Mouse (Mus musculus) hindbrain, embryonic 16.5 days (tissue): ENCODE measurements around the gene Psmc1. TPM values are rescaled to one million over a fixed set of nuclear protein-coding genes. Genes with fewer than 3 reads are reported as not detected.

Experiments used
- ATAC-seq: fragments of 200-750 bp; cut with Nextera tagmentation; 2 replicates; pipeline ENCODE4 v1.8.0; 2017; ENCODE audit warnings: moderate TSS enrichment, moderate library complexity
- H3K27ac ChIP-seq: fragments of 300-500 bp; sonication (generic); 2 replicates; pipeline ENCODE4 v1.5.1; 2014; ENCODE audit warnings: low read depth, mild to moderate bottlenecking, control low read depth, low read length, moderate library complexity
- H3K27me3 ChIP-seq: fragments of 300-500 bp; sonication (generic); replicated peaks from 2 replicates; pipeline ENCODE4 v1.6.1; 2014; ENCODE audit warnings: low read length; ENCODE audit not compliant: control insufficient read depth, insufficient read depth
- H3K36me3 ChIP-seq: fragments of 300-500 bp; sonication (generic); 2 replicates; pipeline ENCODE4 v1.6.1; 2014; ENCODE audit warnings: mild to moderate bottlenecking, low read length, moderate library complexity, mixed read lengths; ENCODE audit not compliant: control insufficient read depth, insufficient read depth
- H3K4me1 ChIP-seq: fragments of 300-500 bp; sonication (generic); 2 replicates; pipeline ENCODE4 v1.6.1; 2014; ENCODE audit warnings: low read depth, low read length; ENCODE audit not compliant: control insufficient read depth, insufficient read depth
- H3K4me2 ChIP-seq: fragments of 300-500 bp; sonication (generic); 2 replicates; pipeline ENCODE4 v1.6.1; 2014; ENCODE audit warnings: mild to moderate bottlenecking, low read length, control low read depth, moderate library complexity
- H3K4me3 ChIP-seq: fragments of 300-500 bp; sonication (generic); 2 replicates; pipeline ENCODE4 v1.5.1; 2014; ENCODE audit warnings: mild to moderate bottlenecking, low read length, control low read depth, moderate library complexity
- H3K9ac ChIP-seq: fragments of 300-500 bp; sonication (generic); 2 replicates; pipeline ENCODE4 v1.6.1; 2014; ENCODE audit warnings: low read depth, mild to moderate bottlenecking, control low read depth, low read length, moderate library complexity
- H3K9me3 ChIP-seq: fragments of 300-500 bp; sonication (generic); 2 replicates; pipeline ENCODE4 v1.6.1; 2014; ENCODE audit warnings: mild to moderate bottlenecking, low read length, moderate library complexity; ENCODE audit not compliant: control insufficient read depth
- WGBS: fragments of 180-500 bp; shearing (Covaris S2); extraction: QIAGEN DNeasy Blood & Tissue Kit; methylation state at CpG from one replicate; pipeline ENCODE4 v1.1.7; 2014; 5-methylcytosine and 5-hydroxymethylcytosine counted together
- polyA plus RNA-seq: library from polyadenylated mRNA; unstranded; fragments of >200 nt; fragmentation: Nextera tagmentation; extraction: Ambion mirVana; gene quantifications from 2 replicates; pipeline ENCODE4 v1.2.1, GENCODE M21; 2015

Gene Psmc1
- polyA plus RNA-seq, 1 experiment from 2014 or later, result 276 TPM

GRCm38 (mm10) chr12:100164991-100165500, 55.1 kb downstream of the Psmc1 start:
- H3K27ac ChIP-seq, result no peak overlapping the region
- H3K9ac ChIP-seq, result no peak overlapping the region
- no peak for ATAC-seq
- 83% methylated on average over 7 of the region's 7 CpGs for WGBS
- peaks cover 8% of the 10 kb centered on the region for H3K4me1 ChIP-seq
- H3K9me3 ChIP-seq, result no peaks in the 10 kb centered on the region
- H3K4me3 ChIP-seq, result no peak overlapping the region
- no peaks in the 10 kb centered on the region for H3K36me3 ChIP-seq
- H3K27me3 ChIP-seq, result no peaks in the 10 kb centered on the region; the same call in 1 of the 2 replicates
- H3K4me2 ChIP-seq, result no peak overlapping the region

GRCm38 (mm10) chr12:100166177-100166576, 56.2 kb downstream of the Psmc1 start:
- no peak overlapping the region; the same call in 1 of the 2 replicates for H3K27ac ChIP-seq
- no peaks in the 10 kb centered on the region for H3K36me3 ChIP-seq
- H3K9me3 ChIP-seq, result no peaks in the 10 kb centered on the region
- H3K9ac ChIP-seq, result no peak overlapping the region
- H3K4me2 ChIP-seq, result no peak overlapping the region
- no peaks in the 10 kb centered on the region; the same call in 1 of the 2 replicates for H3K27me3 ChIP-seq
- no peak overlapping the region for H3K4me3 ChIP-seq
- H3K4me1 ChIP-seq, result peaks cover 8% of the 10 kb centered on the region
- peak; percentile 84 for ATAC-seq
- 7% methylated on average over 3 of the region's 3 CpGs for whole genome bisulfite sequencing

DNA sequence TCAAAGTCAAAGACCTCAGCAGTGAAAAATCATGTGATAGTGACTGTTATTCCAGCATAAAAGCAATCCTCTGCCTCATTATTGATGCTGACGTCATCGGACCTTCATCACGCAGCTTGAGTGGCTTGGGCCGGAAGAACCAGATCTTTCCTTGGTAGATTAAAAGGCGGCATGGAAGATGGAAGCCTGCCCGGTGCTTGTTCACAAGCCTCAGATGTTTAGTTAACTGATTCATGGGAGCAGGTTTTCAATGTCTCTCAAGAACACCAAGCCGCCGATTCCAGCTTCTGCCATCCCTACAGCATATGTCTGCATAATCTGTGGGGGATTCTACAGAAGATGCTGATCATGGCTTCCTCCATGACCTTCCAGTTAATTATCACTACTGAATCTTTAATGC, 57.0 kb downstream of the Psmc1 start:
- Histone ChIP-seq H3K4me2 (no peak overlapping the region), H3K4me3 (no peak overlapping the region), H3K9ac (no peak overlapping the region), H3K36me3 (no peaks in the 10 kb centered on the region), H3K27ac (0 out of 2 replicates have a peak overlapping the region, but pooled peaks have one; percentile 7), H3K4me1 (peaks cover 8% of the 10 kb centered on the region), H3K9me3 (no peaks in the 10 kb centered on the region), H3K27me3 (no peaks in the 10 kb centered on the region; the same call in 1 of the 2 replicates)
- no peak for ATAC-seq
- 64% methylated on average over 8 of the region's 8 CpGs for WGBS

- H3K9me3 ChIP-seq, result no peaks in the 10 kb centered on the region
- peaks cover 8% of the 10 kb centered on the region for H3K4me1 ChIP-seq
- no peaks in the 10 kb centered on the region for H3K36me3 ChIP-seq
- no peak overlapping the region for H3K9ac ChIP-seq
- H3K27ac ChIP-seq, result peak overlapping the region; percentile 70
- WGBS, result 75% methylated on average over 1 of the region's 1 CpGs
- no peak overlapping the region for H3K4me2 ChIP-seq
- H3K4me3 ChIP-seq, result no peak overlapping the region
- no peak for ATAC-seq
- H3K27me3 ChIP-seq, result no peaks in the 10 kb centered on the region; the same call in 1 of the 2 replicates
Measured at GRCm38 (mm10) chr12:100167502-100167901, 57.5 kb downstream of the Psmc1 start.

DNA sequence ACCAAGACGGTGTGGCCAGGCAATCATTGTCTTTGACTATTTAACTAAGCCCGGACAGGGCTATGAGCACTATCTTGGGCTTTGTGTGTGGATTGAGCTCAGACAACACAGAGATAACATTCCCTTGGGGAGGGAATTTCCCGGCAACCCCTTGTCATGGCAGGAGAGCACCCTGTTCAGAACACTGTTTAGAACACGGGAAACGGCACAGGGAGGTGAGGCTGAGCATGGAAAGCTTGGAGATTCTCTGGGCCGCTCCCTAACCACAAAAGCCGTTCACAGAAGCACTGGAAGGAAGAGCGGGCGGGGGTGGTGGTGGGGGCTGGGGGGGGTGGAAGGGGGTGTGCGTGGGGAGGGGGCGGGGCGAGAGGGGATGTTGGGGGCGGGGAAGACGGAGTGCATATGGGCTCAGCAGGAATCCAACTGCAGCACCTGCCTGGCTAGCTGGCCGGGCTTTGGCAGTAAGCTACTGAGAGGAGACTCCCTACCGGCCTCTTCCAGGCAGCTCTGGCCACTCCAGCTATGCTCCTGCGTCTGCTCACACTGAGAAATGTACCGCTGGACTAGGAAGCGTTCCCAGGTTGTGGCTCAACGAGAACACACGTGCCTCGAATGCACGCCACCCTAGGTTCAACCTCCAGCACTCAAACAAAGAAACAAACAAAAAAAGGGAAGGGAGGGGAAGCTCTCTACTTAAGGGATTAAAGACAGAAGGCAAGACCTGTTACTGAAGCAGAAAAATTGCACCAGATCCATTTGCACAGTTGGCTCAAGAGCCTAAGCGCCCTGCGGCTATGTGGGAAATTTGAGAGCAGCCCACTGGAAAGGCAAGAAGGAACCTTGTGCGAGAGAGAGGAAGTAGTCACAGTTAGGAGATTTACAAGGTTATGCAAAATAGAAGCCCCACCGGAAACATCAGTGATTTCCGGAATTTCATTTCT, 58.2 kb downstream of the Psmc1 start:
- Histone ChIP-seq H3K27me3 (no peaks in the 10 kb centered on the region), H3K4me3 (peak overlapping the region; percentile 23), H3K27ac (peak overlapping the region; percentile 70), H3K4me1 (peaks cover 8% of the 10 kb centered on the region), H3K4me2 (peak overlapping the region; percentile 57), H3K36me3 (no peaks in the 10 kb centered on the region), H3K9ac (peak overlapping the region; percentile 61), H3K9me3 (no peaks in the 10 kb centered on the region)
- 12% methylated on average over 27 of the region's 28 CpGs for WGBS
- ATAC-seq, result peak; percentile 76

- no peaks in the 10 kb centered on the region for H3K9me3 ChIP-seq
- no peaks in the 10 kb centered on the region for H3K27me3 ChIP-seq
- ATAC-seq, result no peak
- WGBS, result 65% methylated on average over 7 of the region's 7 CpGs
- H3K4me3 ChIP-seq, result no peak overlapping the region
- H3K9ac ChIP-seq, result no peak overlapping the region
- no peak overlapping the region for H3K27ac ChIP-seq
- no peaks in the 10 kb centered on the region for H3K36me3 ChIP-seq
- no peak overlapping the region for H3K4me2 ChIP-seq
- H3K4me1 ChIP-seq, result peaks cover 10% of the 10 kb centered on the region
Measured at GRCm38 (mm10) chr12:100172481-100172880, 62.5 kb downstream of the Psmc1 start.

Other genes starting within 250 kb of the Psmc1 start
- 4.8 and 4.9 TPM in 2 replicates for gene Efcab11, start 225.7 kb upstream of the Psmc1 start, polyA plus RNA-seq
- gene Tdp1, start 225.6 kb upstream of the Psmc1 start, polyA plus RNA-seq, result 46.7 and 49.2 TPM in 2 replicates
- gene Kcnk13, start 145.7 kb upstream of the Psmc1 start, polyA plus RNA-seq, result 1.1 and 1.5 TPM in 2 replicates
- 11.9 and 13.6 TPM in 2 replicates for gene Nrde2, start 49.5 kb downstream of the Psmc1 start, polyA plus RNA-seq
- 2,854 and 3,176 TPM in 2 replicates for gene Calm1, start 89.3 kb downstream of the Psmc1 start, polyA plus RNA-seq